In genomic region chr11:114040391-114041035, GRCm38 (mm10) we compare ENCODE assay signal across 9 mouse cellular contexts. TPM values are rescaled to one million over a fixed set of nuclear protein-coding genes. Genes with fewer than 3 reads are reported as not detected.
DNase-seq lines count a peak whose midpoint lies in the region; ATAC-seq lines count a peak whose summit lies in the region.
"Had no signal": no experiment of that assay in that cellular context is flagged by ENCODE, and none has a peak within 500 bp of the region (broad histone marks: within the 10 kb centered on the region; RNA-seq: fewer than 3 reads in every experiment).

No protein-coding gene starts in this region.

- intact Hi-C loops in heart, postnatal 36 days (cut with DNase I), result no loop called here
- intact Hi-C loops in gastrocnemius, postnatal 14 days (cut with DNase I; ENCODE audit: low total_unique reads), result no loop called here

- DNase-seq in heart, adult 11 months, result peak; percentile 93
- no peak for DNase-seq in heart, postnatal 36 days
- peak; percentile 51 for DNase-seq in cerebellum, adult 9-10 months
- peak; percentile 55 for DNase-seq in gastrocnemius, postnatal 14 days
- DNase-seq in kidney, postnatal 4 days, result peak; percentile 49 to 62
- peak; percentile 79 for DNase-seq in retina, embryonic 14.5 days (ENCODE audit: low spot score)

- ATAC-seq in frontal cortex, adult (ENCODE audit: low TSS enrichment), result no peak
- ATAC-seq in megakaryocyte progenitor cell, adult 5-6 weeks (replicated peaks; ENCODE audit: poor library complexity), result no peak

RNA-seq across cellular contexts. Expression of gene Sdk2, which starts 26.3 kb away (rescaled TPM):
- total RNA-seq in heart, postnatal 36 days (2021), result 1 to 10 TPM; 1.1 to 2.6 TPM
- 1 to 10 TPM; 2.0 to 3.7 TPM for total RNA-seq in gastrocnemius, postnatal 14 days (2021)
- total RNA-seq in megakaryocyte progenitor cell, adult 5-6 weeks (2015), result not detected in 2 replicates
- 0.03 TPM in 1 of 2 replicates, not detected in the other for total RNA-seq in megakaryocyte progenitor cell, adult 5-6 weeks (2017)
- total RNA-seq: common myeloid progenitor, adult 5-6 weeks had no signal

Comparison
In these comparisons a context has a peak if more than half of its experiments do, and no peak if none do; other contexts are left out.
1. DNase-seq: peak in heart, adult 11 months (single experiment), cerebellum, adult 9-10 months (single experiment), gastrocnemius, postnatal 14 days (single experiment), kidney, postnatal 4 days (2 of 2) and retina, embryonic 14.5 days (single experiment); none in heart, postnatal 36 days (0 of 2).